In the genomic region with DNA sequence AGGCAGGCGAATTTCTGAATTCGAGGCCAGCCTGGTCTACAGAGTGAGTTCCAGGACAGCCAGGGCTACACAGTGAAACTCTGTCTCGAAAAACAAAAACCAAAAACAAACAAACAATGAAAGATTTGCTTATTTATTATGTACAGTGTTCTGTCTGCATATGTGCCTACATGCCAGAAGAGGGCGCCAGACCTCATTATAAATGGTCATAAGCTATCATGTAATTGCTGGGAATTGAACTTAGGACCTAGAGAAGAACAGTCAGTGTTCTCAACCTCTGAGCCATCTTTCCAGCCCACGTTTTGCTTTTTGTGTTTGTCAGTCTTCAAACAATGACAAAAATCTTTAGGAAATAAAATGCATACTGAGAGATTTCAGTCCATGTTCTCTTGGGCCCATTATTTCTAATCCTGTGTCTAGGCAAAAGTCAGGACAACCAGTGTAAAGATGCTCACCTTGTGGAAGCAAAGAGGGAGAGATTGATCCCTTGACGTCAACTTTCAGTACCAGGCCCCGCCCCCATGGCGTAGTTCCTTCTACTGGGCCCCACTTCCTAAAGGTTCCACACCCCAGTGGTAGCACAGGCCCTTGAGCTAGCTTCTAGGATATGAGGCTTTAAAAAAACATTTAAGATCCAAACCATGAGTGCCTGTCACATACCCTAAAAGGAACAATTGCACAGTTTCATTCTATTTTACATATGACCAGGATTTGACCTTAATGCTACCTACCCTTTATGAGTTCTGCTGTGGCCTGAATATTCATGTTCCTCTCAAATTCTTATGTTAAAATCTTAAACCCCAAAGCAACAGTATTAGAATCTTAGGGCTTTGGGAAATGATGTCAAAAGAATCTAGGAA, we compare ENCODE assay signal across 11 mouse cellular contexts. TPM values are rescaled to one million over a fixed set of nuclear protein-coding genes. Genes with fewer than 3 reads are reported as not detected.
DNase-seq lines count a peak whose midpoint lies in the region; TF ChIP-seq lines count a peak whose summit lies in the region.
"Had no signal": no experiment of that assay in that cellular context is flagged by ENCODE, and none has a peak within 500 bp of the region (broad histone marks: within the 10 kb centered on the region; RNA-seq: fewer than 3 reads in every experiment).

No protein-coding gene starts in this region.

- no peak overlapping the region for H3K27ac ChIP-seq in layer of hippocampus, adult 2 months
- H3K27ac ChIP-seq in ES-E14 (ENCODE audit: insufficient read depth, low read depth, low read length, poor library complexity, severe bottlenecking) = peak overlapping the region; percentile 94
- H3K27ac ChIP-seq: lung, embryonic 15.5 days; neural tube, embryonic 15.5 days had no signal

- H3K36me3 ChIP-seq in ES-E14 (ENCODE audit: control insufficient read depth, insufficient read depth, low read length, poor library complexity, severe bottlenecking) = peaks cover 2% of the 10 kb centered on the region; the same call in 1 of the 2 replicates
- H3K36me3 ChIP-seq: lung, embryonic 15.5 days; neural tube, embryonic 15.5 days had no signal

- no peak overlapping the region for H3K4me3 ChIP-seq in layer of hippocampus, adult 2 months
- no peak overlapping the region; a peak in 1 of 4 replicates for H3K4me3 ChIP-seq in ES-E14 (ENCODE audit: insufficient read depth in 1 of 2, low read depth in 1 of 2, low read length in 2 of 2, poor library complexity in 1 of 2, severe bottlenecking in 1 of 2)
- H3K4me3 ChIP-seq: lung, embryonic 15.5 days; neural tube, embryonic 15.5 days had no signal

- peaks cover 12 to 19% of the 10 kb centered on the region in 2 experiments for H3K4me1 ChIP-seq in ES-E14 (ENCODE audit: control insufficient read depth in 2 of 2, insufficient read depth in 2 of 2, low read length in 2 of 2, poor library complexity in 1 of 2)

- in situ Hi-C loops in ES-E14 (cut with MboI; ENCODE audit: low sequenced_read_pairs in 2 of 2, unreplicated experiment in 2 of 2) = no loop called here

- no peaks in the 10 kb centered on the region for H3K9me3 ChIP-seq in ES-E14 (ENCODE audit: control insufficient read depth, insufficient read depth, low read depth, low read length)
- H3K9me3 ChIP-seq: lung, embryonic 15.5 days; neural tube, embryonic 15.5 days had no signal

- peak; percentile 70 for TF ChIP-seq CTCF in layer of hippocampus, adult 2 months (conservative IDR thresholded peaks at IDR 0.05)

- peak; percentile 6 for DNase-seq in adrenal gland, postnatal 25 days
- no peak for DNase-seq in adrenal gland, postnatal 36 days
- no peak for DNase-seq in layer of hippocampus, adult 2 months (ENCODE audit: low spot score in 2 of 2)
- DNase-seq in layer of hippocampus, adult 9-11 months = no peak
- DNase-seq in ES-E14 (ENCODE audit: low read depth, low spot score) = peak; percentile 65
- DNase-seq in induced T-regulatory cell, adult 2 months (ENCODE audit: low read depth) = peak; percentile 73
- DNase-seq in frontal cortex, postnatal 14 days (ENCODE audit: low spot score in 2 of 2) = no peak
- DNase-seq in MN1 (ENCODE audit: low spot score) = no peak

- H3K9ac ChIP-seq in ES-E14 (ENCODE audit: insufficient read depth, low read depth, low read length, poor library complexity, severe bottlenecking) = no peak overlapping the region; the same call in 1 of the 2 replicates
- H3K9ac ChIP-seq: lung, embryonic 15.5 days; neural tube, embryonic 15.5 days had no signal

TF ChIP-seq in ES-E14, 5 proteins besides CTCF, POLR2A, EP300 and RAD21:
- TF ChIP-seq ZNF384 (IDR thresholded peaks at IDR 0.05; ENCODE audit: low read depth, low read length) (0 out of 2 replicates have a peak, but pooled peaks have one; percentile 46), ZC3H11A (IDR thresholded peaks at IDR 0.05; ENCODE audit: borderline replicate concordance, low read depth, low read length) (peak; percentile 64), HCFC1 (IDR thresholded peaks at IDR 0.05; ENCODE audit: borderline replicate concordance, insufficient read depth, low read length) (no peak)

RNA-seq across cellular contexts. Expression of a gene that starts 54.0 kb away (rescaled TPM):
- total RNA-seq in adrenal gland, postnatal 25 days (2021) = not detected in 2 replicates
- not detected for total RNA-seq in adrenal gland, postnatal 36 days (2021)
- not detected for total RNA-seq in layer of hippocampus, adult 2 months (2021)
- not detected in 2 replicates for total RNA-seq in ES-E14 (2012; rRNA removed)
- total RNA-seq: gastrocnemius, postnatal 4 days had no signal

Comparison
In these comparisons a context has a peak if more than half of its experiments do, and no peak if none do; other contexts are left out.
1. DNase-seq: peak in adrenal gland, postnatal 25 days (single experiment), ES-E14 (single experiment) and induced T-regulatory cell, adult 2 months (single experiment); none in adrenal gland, postnatal 36 days (0 of 2), layer of hippocampus, adult 2 months (0 of 2), layer of hippocampus, adult 9-11 months (single experiment), frontal cortex, postnatal 14 days (0 of 2) and MN1 (single experiment).